Mouse (Mus musculus): ENCODE results near the gene Rpl37.
"Not testable (repeated sequence)": the region's sequence is repeated elsewhere in the genome, so short reads cannot be mapped to it uniquely, and the experiment has no call there.

The Rpl37 gene

GRCm38 (mm10) chr15:5121535-5122313 lies 5.3 kb downstream of the Rpl37 start:
- no peak for DNase-seq (ENCODE audit: low read depth, low spot score)

GRCm38 (mm10) chr15:5126456-5126855 lies 10.0 kb downstream of the Rpl37 start:
- no peak for DNase-seq (ENCODE audit: low read depth, low spot score)

- DNase-seq (ENCODE audit: low read depth, low spot score), result no peak
These were observed 11.0 kb downstream of the Rpl37 start for GRCm38 (mm10) chr15:5127487-5127886.

- DNase-seq (ENCODE audit: low read depth, low spot score), result no peak
These were observed 11.9 kb downstream of the Rpl37 start for GRCm38 (mm10) chr15:5128176-5128940.

- no peak for DNase-seq (ENCODE audit: low read depth, low spot score)
These were observed 12.8 kb downstream of the Rpl37 start for GRCm38 (mm10) chr15:5129111-5129805.

GRCm38 (mm10) chr15:5130887-5131668 lies 14.6 kb downstream of the Rpl37 start:
- not testable (repeated sequence) for DNase-seq (ENCODE audit: low read depth, low spot score)

- no peak for DNase-seq (ENCODE audit: low read depth, low spot score)
These were observed 16.9 kb downstream of the Rpl37 start for GRCm38 (mm10) chr15:5133301-5133700.

GRCm38 (mm10) chr15:5134179-5134578 lies 17.7 kb downstream of the Rpl37 start:
- DNase-seq (ENCODE audit: low read depth, low spot score), result no peak

GRCm38 (mm10) chr15:5134945-5135483 lies 18.6 kb downstream of the Rpl37 start:
- DNase-seq (ENCODE audit: low read depth, low spot score), result no peak

- no peak for DNase-seq (ENCODE audit: low read depth, low spot score)
These were observed 21.8 kb downstream of the Rpl37 start for GRCm38 (mm10) chr15:5138021-5138856.

- DNase-seq (ENCODE audit: low read depth, low spot score), result no peak
These were observed 22.9 kb downstream of the Rpl37 start for GRCm38 (mm10) chr15:5139366-5139765.

- DNase-seq (ENCODE audit: low read depth, low spot score), result no peak
These were observed 23.4 kb downstream of the Rpl37 start for GRCm38 (mm10) chr15:5139863-5140262.

- no peak for DNase-seq (ENCODE audit: low read depth, low spot score)
These were observed 23.9 kb downstream of the Rpl37 start for GRCm38 (mm10) chr15:5140357-5140756.

- DNase-seq (ENCODE audit: low read depth, low spot score), result no peak
These were observed 25.6 kb downstream of the Rpl37 start for GRCm38 (mm10) chr15:5142047-5142446.

- no peak for DNase-seq (ENCODE audit: low read depth, low spot score)
These were observed 26.3 kb downstream of the Rpl37 start for GRCm38 (mm10) chr15:5142714-5143113.

GRCm38 (mm10) chr15:5143361-5144020 lies 27.0 kb downstream of the Rpl37 start, which contains the start of gene Prkaa1:
Prkaa1 (plus strand) TSS chr15:5143861.
- DNase-seq (ENCODE audit: low read depth, low spot score), result peak; percentile 45

GRCm38 (mm10) chr15:5144021-5144778 lies 27.8 kb downstream of the Rpl37 start:
- peak; percentile 34 for DNase-seq (ENCODE audit: low read depth, low spot score)

GRCm38 (mm10) chr15:5145196-5145945 lies 28.9 kb downstream of the Rpl37 start:
- no peak for DNase-seq (ENCODE audit: low read depth, low spot score)
